Mouse (Mus musculus) Patski (cell line): ENCODE data around the gene H2-M10.4. TPM values are rescaled to one million over a fixed set of nuclear protein-coding genes. Genes with fewer than 3 reads are reported as not detected.

ENCODE experiments used
- ATAC-seq: fragments of 100-300 bp; one replicate; pipeline ENCODE4 v1.8.0; 2021
- CTCF ChIA-PET: fragments of 350-600 bp; sonication (Branson Sonifier 250); formaldehyde crosslinking; loops from one replicate; lab custom pipeline; 2022; ENCODE audit warnings: inconsistent platforms; lab: Charles Lee
- POLR2A ChIA-PET: fragments of 350-600 bp; sonication (Branson Sonifier 250); formaldehyde crosslinking; loops from one replicate; lab custom pipeline; 2022; ENCODE audit warnings: antibody characterized with exemption, inconsistent platforms; lab: Charles Lee
- DNase-seq: peaks from one replicate; pipeline ENCODE4 v3.0.0-alpha.2; 2011; ENCODE audit warnings: low read depth, low spot score
- H3K27me3 ChIP-seq: fragments of 371-371 bp; one replicate; pipeline ENCODE4 v1.5.1; 2021
- CTCF ChIP-seq: fragments of 100-300 bp; IDR thresholded peaks from one replicate; pipeline ENCODE4 v1.5.1; 2021
- in situ Hi-C: fragments of 300-500 bp; cut with MboI; formaldehyde crosslinking; loops from 3 replicates; pipeline ENCODE4 v1.11.1; 2018; ENCODE audit warnings: low pct_unique_long_range_greater_than_20kb, mixed read lengths
- polyA plus RNA-seq: library from polyadenylated mRNA; unstranded; gene quantifications from one replicate; pipeline ENCODE4 v1.2.3, GENCODE M21; 2021

H2-M10.4 gene
- polyA plus RNA-seq, 1 experiment from 2014 or later: not detected

DNA sequence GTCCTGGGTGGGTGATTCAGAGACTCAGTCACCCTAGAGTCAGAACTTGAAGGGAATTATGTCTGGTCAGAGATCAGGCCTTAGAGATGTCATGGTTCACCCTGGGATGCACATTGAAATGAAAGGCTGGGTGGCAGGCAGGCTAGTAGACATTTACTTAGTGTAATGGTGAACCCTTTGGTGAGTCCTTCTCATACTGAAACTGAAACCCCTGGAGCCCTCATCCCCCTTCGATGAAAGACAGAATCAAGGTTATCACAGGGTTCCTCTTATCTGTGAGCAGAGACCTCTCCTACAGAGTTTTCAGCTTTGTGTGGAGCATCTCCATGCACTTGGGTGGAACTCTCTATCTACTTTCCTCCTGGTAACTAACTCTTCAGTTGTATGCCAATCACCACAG, 47.8 kb downstream of the H2-M10.4 start:
- POLR2A ChIA-PET: no interaction called here
- no peaks in the 10 kb centered on the region for H3K27me3 ChIP-seq
- TF ChIP-seq CTCF: no peak
- CTCF ChIA-PET: no interaction called here
- DNase-seq: no peak
- no peak for ATAC-seq
- in situ Hi-C loops: loop anchor here (5.0 to 10.0 kb wide), 2 partner anchors 127 to 310 kb away; partner anchors contain the start of gene H2-M10.2

Other genes with a start within 250 kb of the H2-M10.4 start
- gene Rpp21, start 204.3 kb downstream of the H2-M10.4 start, polyA plus RNA-seq: 41.5 TPM
- 21.0 TPM for gene Trim39, start 190.1 kb downstream of the H2-M10.4 start, polyA plus RNA-seq
- 0.06 TPM for gene H2-M10.2, start 175.8 kb downstream of the H2-M10.4 start, polyA plus RNA-seq
- not detected for gene H2-M10.1, start 136.2 kb downstream of the H2-M10.4 start, polyA plus RNA-seq
- gene H2-M10.3, start 93.9 kb downstream of the H2-M10.4 start, polyA plus RNA-seq: not detected
- gene H2-M11, start 84.7 kb upstream of the H2-M10.4 start, polyA plus RNA-seq: not detected
- gene H2-M9, start 180.3 kb upstream of the H2-M10.4 start, polyA plus RNA-seq: not detected
- not detected for gene H2-M1, start 209.9 kb upstream of the H2-M10.4 start, polyA plus RNA-seq